ENCODE assay signal across 8 mouse cellular contexts in the genomic region with DNA sequence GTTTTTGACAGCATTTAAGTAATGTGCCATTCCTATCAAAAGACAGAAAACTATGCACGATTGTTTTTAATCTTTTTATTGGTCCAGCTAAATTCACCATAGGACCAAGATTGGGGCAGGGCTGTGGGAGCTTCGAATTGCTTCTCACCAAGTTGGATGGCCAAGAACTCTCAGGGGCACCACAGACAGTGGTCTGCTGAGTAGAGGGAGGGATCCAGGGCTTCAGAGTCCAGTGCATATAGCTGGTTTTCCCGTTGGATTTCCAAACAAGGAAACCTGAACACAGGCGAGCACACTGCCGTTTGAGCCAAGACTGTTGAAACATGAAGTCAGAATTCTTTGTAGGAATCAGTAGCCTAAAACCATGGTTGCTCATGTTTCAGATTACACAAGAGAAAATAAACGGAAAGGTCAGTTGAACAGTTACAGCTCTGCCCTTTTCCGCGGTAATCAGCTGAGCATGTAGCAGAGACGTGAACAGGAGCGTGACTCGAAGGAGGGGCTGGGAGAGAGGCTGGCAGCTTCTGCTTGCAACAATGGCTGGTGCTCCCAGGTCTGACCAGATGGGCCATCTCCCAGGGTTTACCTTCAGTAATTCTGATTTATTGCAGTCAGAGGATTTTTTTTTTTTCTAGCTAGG. TPM values are rescaled to one million over a fixed set of nuclear protein-coding genes. Genes with fewer than 3 reads are reported as not detected.
DNase-seq lines count a peak whose midpoint lies in the region; ATAC-seq and TF ChIP-seq lines count a peak whose summit lies in the region.

No protein-coding gene starts in this region.

- peak; percentile 95 for ATAC-seq in kidney, postnatal 0 days (replicated peaks; ENCODE audit: low FRiP score, low read depth)
- peak; percentile 79 for ATAC-seq in megakaryocyte, adult 5-6 weeks (ENCODE audit: poor library complexity, severe bottlenecking)

- 73% methylated on average over 11 of the region's 11 CpGs for WGBS in heart, embryonic 10.5 days
- WGBS in kidney, postnatal 0 days = 13% methylated on average over 11 of the region's 11 CpGs

- DNase-seq in testis, postnatal 10 days (ENCODE audit: low spot score) = no peak
- DNase-seq in heart, embryonic 10.5 days (ENCODE audit: low spot score) = no peak
- peak; percentile 88 for DNase-seq in kidney, postnatal 0 days (ENCODE audit: low spot score)
- no peak for DNase-seq in thymus, postnatal 10 days (ENCODE audit: low spot score in 2 of 2)
- no peak for DNase-seq in spleen, postnatal 36 days (ENCODE audit: low spot score in 2 of 2)
- DNase-seq in urinary bladder, adult 2 months (ENCODE audit: low spot score) = no peak

- no peak overlapping the region for H3K9ac ChIP-seq in kidney, postnatal 0 days (ENCODE audit: low read depth, low read length)

- no peaks in the 10 kb centered on the region for H3K27me3 ChIP-seq in testis, adult 2 months (ENCODE audit: control insufficient read depth, insufficient read depth, low read length)
- no peaks in the 10 kb centered on the region for H3K27me3 ChIP-seq in heart, embryonic 10.5 days (ENCODE audit: insufficient read depth, poor library complexity, severe bottlenecking)
- H3K27me3 ChIP-seq in kidney, postnatal 0 days (ENCODE audit: insufficient read depth, low read length) = no peaks in the 10 kb centered on the region

- no peak overlapping the region for H3K4me3 ChIP-seq in testis, adult 2 months (ENCODE audit: control insufficient read depth, low read depth, low read length)
- no peak overlapping the region for H3K4me3 ChIP-seq in heart, embryonic 10.5 days
- no peak overlapping the region for H3K4me3 ChIP-seq in kidney, postnatal 0 days (replicated peaks; ENCODE audit: low read depth, low read length)

- 0 out of 2 replicates have a peak overlapping the region, but pooled peaks have one; percentile 21 for H3K27ac ChIP-seq in testis, adult 2 months (ENCODE audit: control insufficient read depth, insufficient read depth, low read depth, low read length)
- H3K27ac ChIP-seq in heart, embryonic 10.5 days = 0 out of 2 replicates have a peak overlapping the region, but pooled peaks have one; percentile 22
- 0 out of 2 replicates have a peak overlapping the region, but pooled peaks have one; percentile 38 for H3K27ac ChIP-seq in kidney, postnatal 0 days

- no peak for TF ChIP-seq POLR2A in testis, adult 2 months (IDR thresholded peaks at IDR 0.05; ENCODE audit: control insufficient read depth, low read depth, low read length)

- TF ChIP-seq CTCF in testis, adult 2 months (IDR thresholded peaks at IDR 0.05; ENCODE audit: control insufficient read depth, insufficient read depth, insufficient replicate concordance, low read depth, low read length) = no peak
- no peak for TF ChIP-seq CTCF in kidney, postnatal 0 days (IDR thresholded peaks at IDR 0.05; ENCODE audit: low read depth)

- H3K4me2 ChIP-seq in kidney, postnatal 0 days (ENCODE audit: low read length) = peak overlapping the region; percentile 39

- no peaks in the 10 kb centered on the region for H3K9me3 ChIP-seq in heart, embryonic 10.5 days
- no peaks in the 10 kb centered on the region for H3K9me3 ChIP-seq in kidney, postnatal 0 days (replicated peaks; ENCODE audit: low read length)

- H3K36me3 ChIP-seq in testis, adult 2 months (ENCODE audit: control insufficient read depth, insufficient read depth, low read length) = no peaks in the 10 kb centered on the region
- no peaks in the 10 kb centered on the region; the same call in 1 of the 2 replicates for H3K36me3 ChIP-seq in heart, embryonic 10.5 days
- no peaks in the 10 kb centered on the region for H3K36me3 ChIP-seq in kidney, postnatal 0 days (ENCODE audit: insufficient read depth, low read length)

- no peaks in the 10 kb centered on the region; the same call in none of the 2 replicates for H3K4me1 ChIP-seq in testis, adult 2 months (ENCODE audit: control insufficient read depth, insufficient read depth, low read length)
- H3K4me1 ChIP-seq in heart, embryonic 10.5 days = peaks cover 4% of the 10 kb centered on the region
- H3K4me1 ChIP-seq in kidney, postnatal 0 days (replicated peaks; ENCODE audit: insufficient read depth, low read length) = no peaks in the 10 kb centered on the region

RNA-seq across cellular contexts. Expression of a gene that starts 38.0 kb away (rescaled TPM):
- 3.3 and 3.4 TPM in 2 replicates for polyA plus RNA-seq in testis, adult 2 months (2012; rRNA removed)
- 24.3 and 44.1 TPM in 2 replicates for polyA plus RNA-seq in heart, embryonic 10.5 days (2016; fragmentation: Nextera tagmentation; extraction: Ambion mirVana)
- 33.0 and 35.8 TPM in 2 replicates for polyA plus RNA-seq in kidney, postnatal 0 days (2015; fragmentation: Nextera tagmentation; extraction: Ambion mirVana)
- 31.3 and 41.1 TPM in 2 replicates for total RNA-seq in megakaryocyte, adult 5-6 weeks (2015)
- total RNA-seq in megakaryocyte, adult 5-6 weeks (2017) = 28.4 and 32.0 TPM in 2 replicates
- 26.8 and 29.1 TPM in 2 replicates for polyA plus RNA-seq in urinary bladder, adult 2 months (2012; rRNA removed)
